Mouse (Mus musculus): ENCODE results near the gene Tex45. TPM values are rescaled to one million over a fixed set of nuclear protein-coding genes. Genes with fewer than 3 reads are reported as not detected.

The Tex45 gene
- total RNA-seq, 2 experiments from 2014 or later = 0.23 to 0.30 TPM

DNA sequence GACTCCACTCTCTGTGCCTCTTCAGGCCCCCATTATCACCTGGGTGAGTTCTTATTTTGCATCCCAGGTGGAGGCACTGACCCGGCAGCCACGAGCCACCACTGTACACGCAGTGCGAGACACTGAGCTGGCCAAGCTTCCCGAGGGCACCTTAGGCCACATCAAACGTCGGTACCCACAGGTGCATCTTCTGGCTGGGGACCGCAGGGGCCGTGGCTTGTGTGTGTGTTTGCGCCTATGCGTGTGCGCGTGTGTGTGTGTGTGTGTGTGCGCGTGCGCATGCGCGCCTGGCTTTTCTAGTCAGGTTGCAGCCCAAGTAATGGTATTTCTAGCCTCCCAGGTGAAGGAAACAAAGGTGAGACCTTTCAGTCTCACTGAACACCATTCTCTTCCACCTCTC, 61.3 kb downstream of the Tex45 start:
- no peak for DNase-seq (ENCODE audit: extremely low spot score in 1 of 2, low spot score in 1 of 2)

DNA sequence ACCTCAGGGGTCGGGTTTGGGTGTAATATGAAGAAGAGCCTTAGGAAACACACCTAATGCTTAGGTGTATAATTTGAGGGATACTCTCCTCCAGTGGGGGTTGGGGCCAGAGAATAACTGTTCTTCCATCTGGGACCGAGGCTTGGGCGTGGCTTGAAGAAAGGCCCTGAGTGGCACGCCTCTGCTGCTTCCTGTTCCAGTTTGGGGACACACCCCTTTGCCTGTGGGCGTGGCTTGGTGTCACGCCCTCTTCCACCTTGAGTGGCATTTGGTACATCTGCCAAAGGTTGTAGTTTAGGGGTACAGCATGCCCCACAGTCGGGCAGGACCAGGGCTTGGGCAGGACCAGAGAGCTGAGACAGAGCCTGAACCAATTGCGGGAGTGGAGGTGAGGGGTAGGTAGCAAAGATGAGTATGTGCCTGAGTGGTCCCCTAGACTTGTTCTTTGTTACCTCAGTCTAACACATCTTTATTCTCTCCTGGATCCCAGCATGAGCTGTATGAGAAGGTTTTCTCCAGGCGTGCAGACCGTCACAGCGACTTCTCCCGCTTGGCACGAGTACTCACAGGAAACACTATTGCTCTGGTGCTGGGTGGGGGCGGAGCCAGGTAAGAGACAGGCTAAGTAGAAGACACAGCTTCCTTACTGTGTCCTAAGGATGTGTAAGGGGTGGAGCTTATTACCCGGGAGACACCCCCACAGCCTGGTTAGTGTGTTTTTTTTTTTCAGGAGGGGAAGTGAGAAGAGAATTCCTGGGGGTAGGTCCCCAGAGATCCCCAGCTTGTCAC, 65.6 kb downstream of the Tex45 start:
- DNase-seq (ENCODE audit: extremely low spot score in 1 of 2, low spot score in 1 of 2) = no peak

Other genes with a start within 250 kb of the Tex45 start
- gene Insr, start 191.2 kb upstream of the Tex45 start, total RNA-seq (2021) = 10 to 100 TPM; 40.9 to 52.6 TPM
- not detected for gene A430078G23Rik, start 117.4 kb upstream of the Tex45 start, total RNA-seq (2021)
- gene Arhgef18, start 77.9 kb upstream of the Tex45 start, total RNA-seq (2021) = 10 to 100 TPM; 41.6 to 43.6 TPM
- gene Pex11g, start 3.2 kb upstream of the Tex45 start, total RNA-seq (2021) = 1 to 10 TPM in 1 of 2 experiments, under 1 TPM in 1; 0.59 to 1.2 TPM
- 10 to 100 TPM; 29.0 to 32.5 TPM for gene Zfp358, start 22.3 kb downstream of the Tex45 start, total RNA-seq (2021)
- 10 to 100 TPM; 72.7 to 85.3 TPM for gene Mcoln1, start 29.6 kb downstream of the Tex45 start, total RNA-seq (2021)
- gene Pnpla6, start 44.5 kb downstream of the Tex45 start, total RNA-seq (2021) = 10 to 100 TPM; 59.1 to 77.1 TPM
- gene C330021F23Rik, start 97.1 kb downstream of the Tex45 start, total RNA-seq (2021) = not detected
- 10 to 100 TPM; 35.5 to 38.1 TPM for gene Camsap3, start 116.4 kb downstream of the Tex45 start, total RNA-seq (2021)
- 10 to 100 TPM; 37.8 to 41.5 TPM for gene Xab2, start 150.5 kb downstream of the Tex45 start, total RNA-seq (2021)
- 10 to 100 TPM; 82.1 to 87.9 TPM for gene Pet100, start 150.7 kb downstream of the Tex45 start, total RNA-seq (2021)
- gene Pcp2, start 154.7 kb downstream of the Tex45 start, total RNA-seq (2021) = under 1 TPM in 1 of 2 experiments, not detected in 1; 0.66 TPM
- gene Stxbp2, start 160.1 kb downstream of the Tex45 start, total RNA-seq (2021) = 10 to 100 TPM; 31.2 to 42.2 TPM
- gene Retn, start 184.9 kb downstream of the Tex45 start, total RNA-seq (2021) = under 1 TPM; 0.32 to 0.54 TPM
- not detected for gene Mcemp1, start 194.9 kb downstream of the Tex45 start, total RNA-seq (2021)
- gene Fcor, start 201.5 kb downstream of the Tex45 start, total RNA-seq (2021) = 10 to 100 TPM; 22.4 to 23.5 TPM
- gene Trappc5, start 205.4 kb downstream of the Tex45 start, total RNA-seq (2021) = 10 to 100 TPM; 26.5 to 32.9 TPM
- not detected for gene Fcer2a, start 223.3 kb downstream of the Tex45 start, total RNA-seq (2021)
- gene Clec4g, start 249.8 kb downstream of the Tex45 start, total RNA-seq (2021) = not detected

Data from layer of hippocampus, postnatal 25 days (tissue).